Mouse (Mus musculus): ENCODE data around the gene Fam241a. TPM values are rescaled to one million over a fixed set of nuclear protein-coding genes. Genes with fewer than 3 reads are reported as not detected.

Fam241a gene
- polyA plus RNA-seq, 1 experiment from 2014 or later, result 3.9 TPM

- no peaks in the 10 kb centered on the region for H3K4me1 ChIP-seq
- no peak overlapping the region for H3K27ac ChIP-seq (replicated peaks)
- no peaks in the 10 kb centered on the region for H3K9me3 ChIP-seq
- no peak overlapping the region for H3K4me3 ChIP-seq
- H3K27me3 ChIP-seq (replicated peaks; ENCODE audit: low read depth, poor library complexity, severe bottlenecking), result no peaks in the 10 kb centered on the region
- no peak for DNase-seq (ENCODE audit: low spot score)
- 84% methylated on average over 9 of the region's 9 CpGs for WGBS
- no peaks in the 10 kb centered on the region for H3K36me3 ChIP-seq (replicated peaks)
Measured at GRCm38 (mm10) chr3:127871575-127871974, 24.5 kb downstream of the Fam241a start.

GRCm38 (mm10) chr3:127868880-127869279 lies 27.2 kb downstream of the Fam241a start:
- no peaks in the 10 kb centered on the region for H3K9me3 ChIP-seq
- H3K27ac ChIP-seq (replicated peaks), result no peak overlapping the region
- WGBS, result 82% methylated on average over 5 of the region's 5 CpGs
- H3K36me3 ChIP-seq (replicated peaks), result no peaks in the 10 kb centered on the region
- H3K4me1 ChIP-seq, result no peaks in the 10 kb centered on the region
- no peak for DNase-seq (ENCODE audit: low spot score)
- no peak overlapping the region for H3K4me3 ChIP-seq
- H3K27me3 ChIP-seq (replicated peaks; ENCODE audit: low read depth, poor library complexity, severe bottlenecking), result no peaks in the 10 kb centered on the region

- Histone ChIP-seq H3K4me3 (no peak overlapping the region), H3K36me3 (replicated peaks) (no peaks in the 10 kb centered on the region), H3K27ac (replicated peaks) (no peak overlapping the region), H3K9me3 (no peaks in the 10 kb centered on the region), H3K4me1 (no peaks in the 10 kb centered on the region), H3K27me3 (replicated peaks; ENCODE audit: low read depth, poor library complexity, severe bottlenecking) (no peaks in the 10 kb centered on the region)
- no peak for DNase-seq (ENCODE audit: low spot score)
- 85% methylated on average over 9 of the region's 9 CpGs for WGBS
Measured at GRCm38 (mm10) chr3:127868046-127868758, 27.9 kb downstream of the Fam241a start.

GRCm38 (mm10) chr3:127864242-127864641 lies 31.9 kb downstream of the Fam241a start:
- Histone ChIP-seq H3K9me3 (no peaks in the 10 kb centered on the region), H3K4me1 (no peaks in the 10 kb centered on the region), H3K4me3 (no peak overlapping the region), H3K27me3 (replicated peaks; ENCODE audit: low read depth, poor library complexity, severe bottlenecking) (no peaks in the 10 kb centered on the region), H3K27ac (replicated peaks) (no peak overlapping the region), H3K36me3 (replicated peaks) (no peaks in the 10 kb centered on the region)
- WGBS, result 47% methylated on average over 2 of the region's 2 CpGs
- no peak for DNase-seq (ENCODE audit: low spot score)

GRCm38 (mm10) chr3:127863571-127863970 lies 32.6 kb downstream of the Fam241a start:
- H3K36me3 ChIP-seq (replicated peaks), result no peaks in the 10 kb centered on the region
- whole genome bisulfite sequencing, result 86% methylated on average over 3 of the region's 3 CpGs
- no peak for DNase-seq (ENCODE audit: low spot score)
- no peaks in the 10 kb centered on the region for H3K27me3 ChIP-seq (replicated peaks; ENCODE audit: low read depth, poor library complexity, severe bottlenecking)
- no peak overlapping the region for H3K27ac ChIP-seq (replicated peaks)
- no peak overlapping the region for H3K4me3 ChIP-seq
- no peaks in the 10 kb centered on the region for H3K4me1 ChIP-seq
- H3K9me3 ChIP-seq, result no peaks in the 10 kb centered on the region

- H3K9me3 ChIP-seq, result no peaks in the 10 kb centered on the region
- H3K4me3 ChIP-seq, result no peak overlapping the region
- DNase-seq (ENCODE audit: low spot score), result no peak
- H3K4me1 ChIP-seq, result no peaks in the 10 kb centered on the region
- H3K27me3 ChIP-seq (replicated peaks; ENCODE audit: low read depth, poor library complexity, severe bottlenecking), result no peaks in the 10 kb centered on the region
- WGBS, result 71% methylated on average over 4 of the region's 4 CpGs
- H3K36me3 ChIP-seq (replicated peaks), result no peaks in the 10 kb centered on the region
- no peak overlapping the region for H3K27ac ChIP-seq (replicated peaks)
Measured at GRCm38 (mm10) chr3:127862479-127862878, 33.6 kb downstream of the Fam241a start.

- WGBS, result 88% methylated on average over 11 of the region's 11 CpGs
- Histone ChIP-seq H3K36me3 (replicated peaks) (no peaks in the 10 kb centered on the region), H3K9me3 (no peaks in the 10 kb centered on the region), H3K4me1 (no peaks in the 10 kb centered on the region), H3K27me3 (replicated peaks; ENCODE audit: low read depth, poor library complexity, severe bottlenecking) (no peaks in the 10 kb centered on the region), H3K27ac (replicated peaks) (no peak overlapping the region), H3K4me3 (no peak overlapping the region)
- no peak for DNase-seq (ENCODE audit: low spot score)
Measured at GRCm38 (mm10) chr3:127861340-127861739, 34.8 kb downstream of the Fam241a start.

- no peaks in the 10 kb centered on the region; the same call in 1 of the 2 replicates for H3K27me3 ChIP-seq (replicated peaks; ENCODE audit: low read depth, poor library complexity, severe bottlenecking)
- no peaks in the 10 kb centered on the region for H3K36me3 ChIP-seq (replicated peaks)
- no peaks in the 10 kb centered on the region for H3K9me3 ChIP-seq
- 21% methylated on average over 15 of the region's 15 CpGs for WGBS
- H3K4me3 ChIP-seq, result no peak overlapping the region
- peaks cover 9% of the 10 kb centered on the region for H3K4me1 ChIP-seq
- H3K27ac ChIP-seq (replicated peaks), result no peak overlapping the region
- peak; percentile 63 for DNase-seq (ENCODE audit: low spot score)
Measured at GRCm38 (mm10) chr3:127853431-127854206, 42.5 kb downstream of the Fam241a start.

- Histone ChIP-seq H3K4me1 (peaks cover 9% of the 10 kb centered on the region), H3K9me3 (no peaks in the 10 kb centered on the region), H3K4me3 (no peak overlapping the region), H3K27me3 (replicated peaks; ENCODE audit: low read depth, poor library complexity, severe bottlenecking) (no peaks in the 10 kb centered on the region; the same call in 1 of the 2 replicates), H3K36me3 (replicated peaks) (no peaks in the 10 kb centered on the region), H3K27ac (replicated peaks) (no peak overlapping the region)
- no peak for DNase-seq (ENCODE audit: low spot score)
- WGBS, result 84% methylated on average over 9 of the region's 9 CpGs
Measured at GRCm38 (mm10) chr3:127852722-127853121, 43.4 kb downstream of the Fam241a start.

- H3K4me1 ChIP-seq, result peaks cover 9% of the 10 kb centered on the region
- H3K4me3 ChIP-seq, result no peak overlapping the region
- 58% methylated on average over 9 of the region's 9 CpGs for WGBS
- no peaks in the 10 kb centered on the region; the same call in 1 of the 2 replicates for H3K27me3 ChIP-seq (replicated peaks; ENCODE audit: low read depth, poor library complexity, severe bottlenecking)
- H3K27ac ChIP-seq (replicated peaks), result no peak overlapping the region
- no peaks in the 10 kb centered on the region for H3K36me3 ChIP-seq (replicated peaks)
- no peak for DNase-seq (ENCODE audit: low spot score)
- no peaks in the 10 kb centered on the region for H3K9me3 ChIP-seq
Measured at GRCm38 (mm10) chr3:127850776-127851646, 45.1 kb downstream of the Fam241a start.

GRCm38 (mm10) chr3:127849922-127850321 lies 46.2 kb downstream of the Fam241a start:
- H3K27me3 ChIP-seq (replicated peaks; ENCODE audit: low read depth, poor library complexity, severe bottlenecking), result no peaks in the 10 kb centered on the region; the same call in 1 of the 2 replicates
- H3K27ac ChIP-seq (replicated peaks), result no peak overlapping the region
- peaks cover 9% of the 10 kb centered on the region for H3K4me1 ChIP-seq
- WGBS, result 86% methylated on average over 5 of the region's 5 CpGs
- no peak overlapping the region for H3K4me3 ChIP-seq
- H3K36me3 ChIP-seq (replicated peaks), result no peaks in the 10 kb centered on the region
- H3K9me3 ChIP-seq, result no peaks in the 10 kb centered on the region
- DNase-seq (ENCODE audit: low spot score), result no peak

- Histone ChIP-seq H3K27ac (replicated peaks) (no peak overlapping the region), H3K4me1 (no peaks in the 10 kb centered on the region), H3K4me3 (no peak overlapping the region), H3K36me3 (replicated peaks) (no peaks in the 10 kb centered on the region), H3K27me3 (replicated peaks; ENCODE audit: low read depth, poor library complexity, severe bottlenecking) (no peaks in the 10 kb centered on the region), H3K9me3 (no peaks in the 10 kb centered on the region)
- 91% methylated on average over 11 of the region's 11 CpGs for WGBS
- DNase-seq (ENCODE audit: low spot score), result no peak
Measured at GRCm38 (mm10) chr3:127848088-127848808, 47.9 kb downstream of the Fam241a start.

Measured in embryonic facial prominence, embryonic 10.5 days (tissue).